Comparison of ENCODE assay signal across 9 mouse cellular contexts in genomic region chr14:34375415-34375904, GRCm38 (mm10). TPM values are rescaled to one million over a fixed set of nuclear protein-coding genes. Genes with fewer than 3 reads are reported as not detected.
DNase-seq lines count a peak whose midpoint lies in the region; ATAC-seq and TF ChIP-seq lines count a peak whose summit lies in the region.
"Had no signal": no experiment of that assay in that cellular context is flagged by ENCODE, and none has a peak within 500 bp of the region (broad histone marks: within the 10 kb centered on the region; RNA-seq: fewer than 3 reads in every experiment).

TSS of gene Mmrn2 (plus strand) at chr14:34375465.

- TF ChIP-seq EP300 in heart, adult 2 months (IDR thresholded peaks at IDR 0.05; ENCODE audit: insufficient read depth, low read depth, low read length): no peak

- intact Hi-C loops in heart, adult 2 months (cut with DNase I): no loop called here

- H3K27me3 ChIP-seq in forebrain, embryonic 10.5 days (ENCODE audit: poor library complexity, severe bottlenecking): no peaks in the 10 kb centered on the region
- H3K27me3 ChIP-seq in forebrain, embryonic 11.5 days (ENCODE audit: control insufficient read depth, insufficient read depth, low read length): no peaks in the 10 kb centered on the region
- no peaks in the 10 kb centered on the region; the same call in 1 of the 2 replicates for H3K27me3 ChIP-seq in E14TG2a.4 (ENCODE audit: insufficient read depth, low read length)
- no peaks in the 10 kb centered on the region for H3K27me3 ChIP-seq in heart, adult 2 months (ENCODE audit: control insufficient read depth, insufficient read depth, low read length)
- H3K27me3 ChIP-seq in intestine, embryonic 15.5 days (replicated peaks): no peaks in the 10 kb centered on the region
- no peaks in the 10 kb centered on the region for H3K27me3 ChIP-seq in forebrain, embryonic 14.5 days (replicated peaks; ENCODE audit: control insufficient read depth, insufficient read depth, low read length)

- H3K27ac ChIP-seq in forebrain, embryonic 10.5 days: peak within 1 kb of the TSS; percentile 40; the same call in 1 of the 2 replicates
- no peak within 1 kb of the TSS for H3K27ac ChIP-seq in forebrain, embryonic 11.5 days (ENCODE audit: low read depth, low read length)
- H3K27ac ChIP-seq in heart, adult 2 months: peak within 1 kb of the TSS; percentile 90
- H3K27ac ChIP-seq in intestine, embryonic 15.5 days: no peak within 1 kb of the TSS
- H3K27ac ChIP-seq in forebrain, embryonic 14.5 days (ENCODE audit: low read depth, low read length): no peak within 1 kb of the TSS

- ATAC-seq in forebrain, embryonic 11.5 days (replicated peaks; ENCODE audit: low FRiP score): no peak
- ATAC-seq in intestine, embryonic 15.5 days: no peak
- ATAC-seq in forebrain, embryonic 14.5 days: no peak

- H3K79me2 ChIP-seq in heart, adult 2 months (replicated peaks; ENCODE audit: control insufficient read depth, insufficient read depth, low read length): no peaks in the 10 kb centered on the region

- TF ChIP-seq CTCF in E14TG2a.4 (conservative IDR thresholded peaks at IDR 0.05; ENCODE audit: low read length): no peak
- TF ChIP-seq CTCF in heart, adult 2 months (IDR thresholded peaks at IDR 0.05): no peak

- H3K4me3 ChIP-seq in forebrain, embryonic 10.5 days: peak within 1 kb of the TSS; percentile 23
- no peak within 1 kb of the TSS for H3K4me3 ChIP-seq in forebrain, embryonic 11.5 days (ENCODE audit: low read depth, low read length)
- peak within 1 kb of the TSS; percentile 48 for H3K4me3 ChIP-seq in E14TG2a.4 (replicated peaks; ENCODE audit: low read length)
- peak within 1 kb of the TSS; percentile 54 for H3K4me3 ChIP-seq in heart, adult 2 months
- H3K4me3 ChIP-seq in intestine, embryonic 15.5 days (replicated peaks): no peak within 1 kb of the TSS
- no peak within 1 kb of the TSS for H3K4me3 ChIP-seq in forebrain, embryonic 14.5 days (ENCODE audit: low read depth, low read length)
- H3K4me3 ChIP-seq: erythroblast, embryonic 14.5 days had no signal

- H3K4me1 ChIP-seq in forebrain, embryonic 10.5 days: peaks cover 21% of the 10 kb centered on the region
- peaks cover 2% of the 10 kb centered on the region; the same call in 1 of the 2 replicates for H3K4me1 ChIP-seq in forebrain, embryonic 11.5 days (replicated peaks; ENCODE audit: control insufficient read depth, insufficient read depth, low read length)
- H3K4me1 ChIP-seq in E14TG2a.4 (replicated peaks; ENCODE audit: low read depth, low read length): peaks cover 92% of the 10 kb centered on the region
- H3K4me1 ChIP-seq in heart, adult 2 months (ENCODE audit: control insufficient read depth, insufficient read depth, low read length): peaks cover 8% of the 10 kb centered on the region
- H3K4me1 ChIP-seq in intestine, embryonic 15.5 days (replicated peaks): peaks cover 20% of the 10 kb centered on the region
- H3K4me1 ChIP-seq in forebrain, embryonic 14.5 days (ENCODE audit: control insufficient read depth, insufficient read depth, low read length): no peaks in the 10 kb centered on the region

- no peak within 1 kb of the TSS for H3K9ac ChIP-seq in forebrain, embryonic 11.5 days (ENCODE audit: low read length)
- peak within 1 kb of the TSS; percentile 71 for H3K9ac ChIP-seq in heart, adult 2 months (ENCODE audit: low read depth, low read length)
- H3K9ac ChIP-seq in intestine, embryonic 15.5 days: no peak within 1 kb of the TSS
- H3K9ac ChIP-seq in forebrain, embryonic 14.5 days (ENCODE audit: low read length): no peak within 1 kb of the TSS

- no peaks in the 10 kb centered on the region for H3K36me3 ChIP-seq in forebrain, embryonic 10.5 days (replicated peaks)
- no peaks in the 10 kb centered on the region for H3K36me3 ChIP-seq in forebrain, embryonic 11.5 days (ENCODE audit: control insufficient read depth, insufficient read depth, low read length)
- no peaks in the 10 kb centered on the region for H3K36me3 ChIP-seq in E14TG2a.4 (ENCODE audit: insufficient read depth, low read length)
- no peaks in the 10 kb centered on the region for H3K36me3 ChIP-seq in heart, adult 2 months (ENCODE audit: control insufficient read depth, insufficient read depth, low read length)
- H3K36me3 ChIP-seq in intestine, embryonic 15.5 days: no peaks in the 10 kb centered on the region
- no peaks in the 10 kb centered on the region for H3K36me3 ChIP-seq in forebrain, embryonic 14.5 days (ENCODE audit: control insufficient read depth, insufficient read depth, low read length)

- H3K9me3 ChIP-seq in forebrain, embryonic 10.5 days: no peaks in the 10 kb centered on the region
- no peaks in the 10 kb centered on the region for H3K9me3 ChIP-seq in forebrain, embryonic 11.5 days (ENCODE audit: control insufficient read depth, low read length)
- H3K9me3 ChIP-seq in E14TG2a.4 (ENCODE audit: low read length): no peaks in the 10 kb centered on the region
- H3K9me3 ChIP-seq in intestine, embryonic 15.5 days: no peaks in the 10 kb centered on the region
- no peaks in the 10 kb centered on the region for H3K9me3 ChIP-seq in forebrain, embryonic 14.5 days (replicated peaks; ENCODE audit: control insufficient read depth, low read length)

- H3K4me2 ChIP-seq in forebrain, embryonic 11.5 days (ENCODE audit: low read depth, low read length, severe bottlenecking): no peak within 1 kb of the TSS
- peak within 1 kb of the TSS; percentile 9; the same call in 1 of the 2 replicates for H3K4me2 ChIP-seq in intestine, embryonic 15.5 days (replicated peaks)
- no peak within 1 kb of the TSS for H3K4me2 ChIP-seq in forebrain, embryonic 14.5 days (ENCODE audit: low read length)

- WGBS in forebrain, embryonic 10.5 days: 83% methylated on average over 13 of the region's 13 CpGs
- WGBS in forebrain, embryonic 11.5 days: 82% methylated on average over 13 of the region's 13 CpGs
- 51% methylated on average over 13 of the region's 13 CpGs for WGBS in heart, adult 2 months
- WGBS in intestine, embryonic 15.5 days: 78% methylated on average over 13 of the region's 13 CpGs
- 85% methylated on average over 13 of the region's 13 CpGs for WGBS in forebrain, embryonic 14.5 days

- DNase-seq in forebrain, embryonic 10.5 days (ENCODE audit: extremely low spot score, low spot score): no peak
- no peak for DNase-seq in forebrain, embryonic 11.5 days (ENCODE audit: low spot score)
- DNase-seq in heart, adult 2 months: no peak
- no peak for DNase-seq in forebrain, embryonic 14.5 days (ENCODE audit: low spot score)
- no peak for DNase-seq in retina, embryonic 14.5 days (ENCODE audit: low spot score)
- no peak for DNase-seq in cerebellum, postnatal 4 days (ENCODE audit: low spot score in 2 of 2)

- TF ChIP-seq POLR2A in heart, adult 2 months (IDR thresholded peaks at IDR 0.05; ENCODE audit: insufficient read depth, low read depth, low read length): peak; percentile 50; the same call in 1 of the 2 replicates

RNA-seq across cellular contexts. Expression of gene Mmrn2, which starts in this region (rescaled TPM):
- 6.2 and 6.7 TPM in 2 replicates for polyA plus RNA-seq in forebrain, embryonic 10.5 days (2016; fragmentation: Nextera tagmentation; extraction: Ambion mirVana)
- 7.2 and 7.6 TPM in 2 replicates for polyA plus RNA-seq in forebrain, embryonic 11.5 days (2014; fragmentation: Nextera tagmentation; extraction: Ambion mirVana)
- 10 to 100 TPM; 30.4 to 44.1 TPM for total RNA-seq in heart, adult 2 months (2021)
- 17.6 and 29.4 TPM in 2 replicates for polyA plus RNA-seq in heart, adult 2 months (2012; rRNA removed)
- polyA plus RNA-seq in intestine, embryonic 15.5 days (2015; fragmentation: Nextera tagmentation; extraction: Ambion mirVana): 7.9 and 9.0 TPM in 2 replicates
- 3.5 and 3.6 TPM in 2 replicates for polyA plus RNA-seq in forebrain, embryonic 14.5 days (2014; fragmentation: Nextera tagmentation; extraction: Ambion mirVana)
- polyA plus RNA-seq: erythroblast, embryonic 14.5 days had no signal

Comparison
In these comparisons a context has a peak if more than half of its experiments do, and no peak if none do; other contexts are left out.
1. H3K27ac ChIP-seq: peak in forebrain, embryonic 10.5 days (single experiment) and heart, adult 2 months (single experiment); none in forebrain, embryonic 11.5 days (single experiment), intestine, embryonic 15.5 days (single experiment) and forebrain, embryonic 14.5 days (single experiment).
2. H3K4me3 ChIP-seq: peak in forebrain, embryonic 10.5 days (single experiment), E14TG2a.4 (single experiment) and heart, adult 2 months (single experiment); none in forebrain, embryonic 11.5 days (single experiment), intestine, embryonic 15.5 days (single experiment) and forebrain, embryonic 14.5 days (single experiment).